Mouse (Mus musculus) duodenum, adult 2 months (tissue): ENCODE data around the gene Chd1. TPM values are rescaled to one million over a fixed set of nuclear protein-coding genes. Genes with fewer than 3 reads are reported as not detected.

Source experiments
- polyA plus RNA-seq: library from polyadenylated mRNA; depleted of rRNA; stranded (reverse); fragments of >200 nt; gene quantifications from 2 replicates; pipeline ENCODE4 v1.2.3, GENCODE M21; 2012; ENCODE audit warnings: low replicate concordance; rRNA removed

Chd1 gene
- 11.0 and 13.7 TPM in 2 replicates for polyA plus RNA-seq

GRCm38 (mm10) chr17:15704475-15705300, at the start of gene Chd1:
Gene Chd1, plus strand, starts transcription at chr17:15704967.

Other genes starting within 250 kb of the Chd1 start
- 22.2 and 44.2 TPM in 2 replicates for gene Psmb1, start 205.2 kb upstream of the Chd1 start, polyA plus RNA-seq
- gene Tbp, start 205.1 kb upstream of the Chd1 start, polyA plus RNA-seq: 10.9 and 22.0 TPM in 2 replicates
- 32.5 and 51.1 TPM in 2 replicates for gene Pdcd2, start 177.7 kb upstream of the Chd1 start, polyA plus RNA-seq
- gene Prdm9, start 140.6 kb upstream of the Chd1 start, polyA plus RNA-seq: 1.6 and 2.6 TPM in 2 replicates
- 146 and 154 TPM in 2 replicates for gene Rgmb, start 126.1 kb downstream of the Chd1 start, polyA plus RNA-seq